Mouse (Mus musculus) hindbrain, embryonic 12.5 days (tissue): ENCODE data around the gene Mgst3. TPM values are rescaled to one million over a fixed set of nuclear protein-coding genes. Genes with fewer than 3 reads are reported as not detected.

Experiments
- ATAC-seq: fragments of 200-750 bp; cut with Nextera tagmentation; 2 replicates; pipeline ENCODE4 v1.8.0; 2017; ENCODE audit warnings: moderate TSS enrichment; ENCODE audit not compliant: low FRiP score
- H3K27ac ChIP-seq: fragments of 300-500 bp; sonication (generic); 2 replicates; pipeline ENCODE4 v1.5.1; 2016; ENCODE audit warnings: mild to moderate bottlenecking
- H3K27me3 ChIP-seq: fragments of 300-500 bp; sonication (generic); 2 replicates; pipeline ENCODE4 v1.6.1; 2016; ENCODE audit warnings: mild to moderate bottlenecking
- H3K36me3 ChIP-seq: fragments of 300-500 bp; sonication (generic); 2 replicates; pipeline ENCODE4 v1.6.1; 2016; ENCODE audit warnings: mild to moderate bottlenecking
- H3K4me1 ChIP-seq: fragments of 300-500 bp; sonication (generic); 2 replicates; pipeline ENCODE4 v1.6.1; 2016
- H3K4me2 ChIP-seq: fragments of 300-500 bp; sonication (generic); replicated peaks from 2 replicates; pipeline ENCODE4 v1.6.1; 2016; ENCODE audit warnings: mild to moderate bottlenecking
- H3K4me3 ChIP-seq: fragments of 300-500 bp; sonication (generic); 2 replicates; pipeline ENCODE4 v1.5.1; 2016; ENCODE audit warnings: mild to moderate bottlenecking
- H3K9ac ChIP-seq: fragments of 300-500 bp; sonication (generic); 2 replicates; pipeline ENCODE4 v1.6.1; 2016; ENCODE audit warnings: mild to moderate bottlenecking, moderate library complexity
- H3K9me3 ChIP-seq: fragments of 300-500 bp; sonication (generic); replicated peaks from 2 replicates; pipeline ENCODE4 v1.6.1; 2016; ENCODE audit warnings: mild to moderate bottlenecking
- WGBS: fragments of 180-500 bp; shearing (Covaris S2); methylation state at CpG from one replicate; pipeline ENCODE4 v1.1.7; 2016; 5-methylcytosine and 5-hydroxymethylcytosine counted together
- polyA plus RNA-seq: library from polyadenylated mRNA; unstranded; fragments of >200 nt; fragmentation: Nextera tagmentation; extraction: Ambion mirVana; gene quantifications from 2 replicates; pipeline ENCODE4 v1.2.1, GENCODE M21; 2016

Gene Mgst3
- polyA plus RNA-seq, 1 experiment from 2014 or later: 59.7 TPM

- Histone ChIP-seq H3K4me1 (peaks cover 8% of the 10 kb centered on the region; the same call in 1 of the 2 replicates), H3K27ac (no peak overlapping the region), H3K9me3 (no peaks in the 10 kb centered on the region), H3K4me3 (no peak overlapping the region), H3K36me3 (peaks cover 14% of the 10 kb centered on the region; the same call in 1 of the 2 replicates), H3K4me2 (no peak overlapping the region), H3K9ac (no peak overlapping the region), H3K27me3 (no peaks in the 10 kb centered on the region)
- no peak for ATAC-seq
- WGBS: 92% methylated on average over 7 of the region's 7 CpGs
Measured at GRCm38 (mm10) chr1:167372739-167373138, 20.9 kb downstream of the Mgst3 start.

GRCm38 (mm10) chr1:167369905-167370304 lies 23.7 kb downstream of the Mgst3 start:
- H3K4me2 ChIP-seq: no peak overlapping the region
- 0 out of 2 replicates have a peak, but pooled peaks have one; percentile 24 for ATAC-seq
- H3K4me3 ChIP-seq: no peak overlapping the region
- H3K27ac ChIP-seq: no peak overlapping the region
- H3K27me3 ChIP-seq: no peaks in the 10 kb centered on the region
- H3K4me1 ChIP-seq: peaks cover 8% of the 10 kb centered on the region; the same call in 1 of the 2 replicates
- H3K9me3 ChIP-seq: no peaks in the 10 kb centered on the region
- WGBS: 13% methylated on average over 7 of the region's 7 CpGs
- H3K36me3 ChIP-seq: peaks cover 19% of the 10 kb centered on the region
- H3K9ac ChIP-seq: no peak overlapping the region

GRCm38 (mm10) chr1:167368513-167368912 lies 25.1 kb downstream of the Mgst3 start:
- no peak for ATAC-seq
- H3K27me3 ChIP-seq: no peaks in the 10 kb centered on the region
- H3K9me3 ChIP-seq: no peaks in the 10 kb centered on the region
- no peak overlapping the region for H3K4me2 ChIP-seq
- no peak overlapping the region for H3K27ac ChIP-seq
- 86% methylated on average over 7 of the region's 7 CpGs for WGBS
- no peak overlapping the region for H3K9ac ChIP-seq
- no peak overlapping the region for H3K4me3 ChIP-seq
- no peaks in the 10 kb centered on the region for H3K4me1 ChIP-seq
- peaks cover 25% of the 10 kb centered on the region for H3K36me3 ChIP-seq

- Histone ChIP-seq H3K4me3 (no peak overlapping the region), H3K4me1 (no peaks in the 10 kb centered on the region), H3K9me3 (no peaks in the 10 kb centered on the region), H3K4me2 (no peak overlapping the region), H3K9ac (no peak overlapping the region), H3K27ac (no peak overlapping the region), H3K27me3 (no peaks in the 10 kb centered on the region), H3K36me3 (peaks cover 25% of the 10 kb centered on the region)
- WGBS: 93% methylated on average over 4 of the region's 4 CpGs
- no peak for ATAC-seq
Measured at GRCm38 (mm10) chr1:167368018-167368417, 25.6 kb downstream of the Mgst3 start.

GRCm38 (mm10) chr1:167366621-167367020 lies 27.0 kb downstream of the Mgst3 start:
- 90% methylated on average over 6 of the region's 6 CpGs for WGBS
- no peaks in the 10 kb centered on the region for H3K27me3 ChIP-seq
- no peak overlapping the region for H3K4me2 ChIP-seq

GRCm38 (mm10) chr1:167365808-167366207 lies 27.8 kb downstream of the Mgst3 start:
- Histone ChIP-seq H3K4me1 (no peaks in the 10 kb centered on the region), H3K4me2 (no peak overlapping the region), H3K27me3 (no peaks in the 10 kb centered on the region), H3K4me3 (no peak overlapping the region), H3K36me3 (peaks cover 33% of the 10 kb centered on the region), H3K9ac (no peak overlapping the region), H3K27ac (no peak overlapping the region), H3K9me3 (no peaks in the 10 kb centered on the region)
- ATAC-seq: no peak
- WGBS: 92% methylated on average over 7 of the region's 7 CpGs

More at GRCm38 (mm10) chr1:167366621-167367020, 27.0 kb downstream of the Mgst3 start:
- H3K9me3 ChIP-seq: no peaks in the 10 kb centered on the region
- no peak for ATAC-seq
- H3K4me3 ChIP-seq: no peak overlapping the region
- H3K27ac ChIP-seq: no peak overlapping the region
- peaks cover 27% of the 10 kb centered on the region for H3K36me3 ChIP-seq
- H3K9ac ChIP-seq: no peak overlapping the region
- no peaks in the 10 kb centered on the region for H3K4me1 ChIP-seq

- peaks cover 36% of the 10 kb centered on the region for H3K36me3 ChIP-seq
- WGBS: 72% methylated on average over 5 of the region's 5 CpGs
- no peak for ATAC-seq
- no peaks in the 10 kb centered on the region for H3K4me1 ChIP-seq
- H3K9ac ChIP-seq: no peak overlapping the region
- H3K27me3 ChIP-seq: no peaks in the 10 kb centered on the region
- no peak overlapping the region for H3K4me2 ChIP-seq
- no peak overlapping the region for H3K4me3 ChIP-seq
- no peaks in the 10 kb centered on the region for H3K9me3 ChIP-seq
- H3K27ac ChIP-seq: no peak overlapping the region
Measured at GRCm38 (mm10) chr1:167363322-167363721, 30.3 kb downstream of the Mgst3 start.

- Histone ChIP-seq H3K27me3 (no peaks in the 10 kb centered on the region), H3K4me1 (no peaks in the 10 kb centered on the region), H3K9me3 (no peaks in the 10 kb centered on the region), H3K27ac (no peak overlapping the region), H3K9ac (no peak overlapping the region), H3K36me3 (peaks cover 36% of the 10 kb centered on the region), H3K4me3 (no peak overlapping the region), H3K4me2 (no peak overlapping the region)
- no peak for ATAC-seq
- 82% methylated on average over 4 of the region's 4 CpGs for WGBS
Measured at GRCm38 (mm10) chr1:167362819-167363218, 30.8 kb downstream of the Mgst3 start.

GRCm38 (mm10) chr1:167360268-167360667 lies 33.4 kb downstream of the Mgst3 start:
- Histone ChIP-seq H3K4me3 (no peak overlapping the region), H3K27me3 (no peaks in the 10 kb centered on the region), H3K9ac (no peak overlapping the region), H3K4me1 (no peaks in the 10 kb centered on the region), H3K36me3 (peaks cover 24% of the 10 kb centered on the region; the same call in 1 of the 2 replicates), H3K9me3 (no peaks in the 10 kb centered on the region), H3K4me2 (no peak overlapping the region), H3K27ac (no peak overlapping the region)
- ATAC-seq: no peak
- WGBS: 64% methylated on average over 4 of the region's 4 CpGs

- H3K9me3 ChIP-seq: no peaks in the 10 kb centered on the region
Measured at GRCm38 (mm10) chr1:167358731-167359130, 34.9 kb downstream of the Mgst3 start.

GRCm38 (mm10) chr1:167357387-167357786 lies 36.3 kb downstream of the Mgst3 start:
- Histone ChIP-seq H3K4me2 (no peak overlapping the region), H3K36me3 (peaks cover 30% of the 10 kb centered on the region; the same call in 1 of the 2 replicates)

More at GRCm38 (mm10) chr1:167358731-167359130, 34.9 kb downstream of the Mgst3 start:
- WGBS: 84% methylated on average over 9 of the region's 9 CpGs
- no peak for ATAC-seq
- Histone ChIP-seq H3K9ac (no peak overlapping the region), H3K36me3 (peaks cover 30% of the 10 kb centered on the region; the same call in 1 of the 2 replicates), H3K27me3 (no peaks in the 10 kb centered on the region), H3K4me1 (no peaks in the 10 kb centered on the region), H3K27ac (no peak overlapping the region), H3K4me3 (no peak overlapping the region), H3K4me2 (no peak overlapping the region)

GRCm38 (mm10) chr1:167352403-167352802 lies 41.2 kb downstream of the Mgst3 start:
- H3K36me3 ChIP-seq: peaks cover 16% of the 10 kb centered on the region; the same call in 1 of the 2 replicates
- no peaks in the 10 kb centered on the region for H3K27me3 ChIP-seq
- no peak overlapping the region for H3K27ac ChIP-seq
- H3K4me1 ChIP-seq: 0 out of 2 replicates have a peak, but pooled peaks cover 3% of the 10 kb centered on the region
- H3K9ac ChIP-seq: no peak overlapping the region
- H3K9me3 ChIP-seq: no peaks in the 10 kb centered on the region
- ATAC-seq: no peak
- H3K4me3 ChIP-seq: no peak overlapping the region
- 95% methylated on average over 14 of the region's 14 CpGs for WGBS
- H3K4me2 ChIP-seq: no peak overlapping the region

More at GRCm38 (mm10) chr1:167357387-167357786, 36.3 kb downstream of the Mgst3 start:
- Histone ChIP-seq H3K4me3 (no peak overlapping the region), H3K27me3 (no peaks in the 10 kb centered on the region), H3K9me3 (no peaks in the 10 kb centered on the region), H3K9ac (no peak overlapping the region), H3K4me1 (no peaks in the 10 kb centered on the region), H3K27ac (no peak overlapping the region)
- ATAC-seq: no peak
- WGBS: 90% methylated on average over 9 of the region's 9 CpGs
